Mouse (Mus musculus) liver, postnatal 0 days (tissue): ENCODE measurements around the gene Tnks2.

Experiments
- CTCF ChIP-seq: sonication (generic); IDR thresholded peaks from 2 replicates; pipeline ENCODE4 v1.5.1; 2016; ENCODE audit warnings: antibody characterized with exemption, low read depth
- EP300 ChIP-seq: IDR thresholded peaks from 2 replicates; pipeline ENCODE4 v1.6.1; 2016; ENCODE audit warnings: antibody characterized with exemption, low read depth, mild to moderate bottlenecking

DNA sequence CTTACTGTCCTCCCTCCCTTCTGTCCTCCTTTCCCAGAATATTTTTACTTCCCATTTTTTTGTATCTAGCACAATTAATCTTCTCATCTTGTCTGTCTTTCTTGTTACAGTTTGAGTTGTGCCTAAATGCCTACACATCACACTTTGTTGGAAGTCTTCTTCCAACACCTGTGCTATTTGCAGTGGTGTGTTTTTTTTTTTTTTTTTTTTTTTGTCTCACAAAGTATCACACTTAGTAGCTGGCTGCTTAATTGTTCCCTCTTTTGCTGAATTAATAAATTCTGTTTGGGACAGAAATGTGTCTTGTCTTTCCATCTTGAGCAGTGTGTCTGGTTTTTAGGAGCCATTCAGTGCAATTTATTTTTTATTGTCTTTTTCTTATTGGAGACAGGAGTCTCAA lies 95.8 kb downstream of the Tnks2 start:
- TF ChIP-seq CTCF = no peak
- no peak for TF ChIP-seq EP300
